Mouse (Mus musculus) MN1 (cell line): Measurements from ENCODE around the gene Hoxb6.

Experiments used
- DNase-seq: peaks from one replicate; pipeline ENCODE4 v3.0.0-alpha.2; 2016; ENCODE audit warnings: low spot score

Hoxb6 gene

GRCm38 (mm10) chr11:96269869-96270268 lies 22.4 kb upstream of the Hoxb6 start:
- no peak for DNase-seq

- DNase-seq = no peak
Observed at GRCm38 (mm10) chr11:96270996-96271540, 21.2 kb upstream of the Hoxb6 start, which contains the start of gene Hoxb9. Hoxb9 (plus strand) TSS chr11:96271457.

GRCm38 (mm10) chr11:96271541-96272011 lies 20.7 kb upstream of the Hoxb6 start:
- no peak for DNase-seq

GRCm38 (mm10) chr11:96272024-96272921 lies 20.0 kb upstream of the Hoxb6 start:
- DNase-seq = no peak

- DNase-seq = no peak
Observed at GRCm38 (mm10) chr11:96274428-96274827, 17.8 kb upstream of the Hoxb6 start.

- DNase-seq = no peak
Observed at GRCm38 (mm10) chr11:96275896-96276295, 16.4 kb upstream of the Hoxb6 start.

- no peak for DNase-seq
Observed at GRCm38 (mm10) chr11:96277151-96278044, 14.9 kb upstream of the Hoxb6 start.

GRCm38 (mm10) chr11:96278324-96278723 lies 14.0 kb upstream of the Hoxb6 start:
- no peak for DNase-seq

GRCm38 (mm10) chr11:96278773-96279172 lies 13.5 kb upstream of the Hoxb6 start:
- peak; percentile 72 for DNase-seq

- DNase-seq = no peak
Observed at GRCm38 (mm10) chr11:96279421-96280233, 12.6 kb upstream of the Hoxb6 start.

GRCm38 (mm10) chr11:96280399-96281378 lies 11.6 kb upstream of the Hoxb6 start:
- DNase-seq = no peak

- no peak for DNase-seq
Observed at GRCm38 (mm10) chr11:96281396-96281795, 10.9 kb upstream of the Hoxb6 start.

GRCm38 (mm10) chr11:96281855-96282570 lies 10.3 kb upstream of the Hoxb6 start, which contains the start of gene Hoxb8:
Hoxb8 (plus strand) TSS chr11:96281905.
- no peak for DNase-seq

- no peak for DNase-seq
Observed at GRCm38 (mm10) chr11:96282795-96283430, 9.4 kb upstream of the Hoxb6 start.

GRCm38 (mm10) chr11:96284041-96284749 lies 8.1 kb upstream of the Hoxb6 start:
- DNase-seq = no peak

GRCm38 (mm10) chr11:96284774-96285734 lies 7.2 kb upstream of the Hoxb6 start:
- DNase-seq = no peak
